Mouse (Mus musculus) spleen, adult 2 months (tissue): Measurements from ENCODE around the gene Optn.

Source experiments
- CTCF ChIP-seq: fragments of 200-500 bp; IDR thresholded peaks from 2 replicates; pipeline ENCODE4 v1.5.1; 2011; ENCODE audit warnings: mild to moderate bottlenecking, inconsistent platforms; ENCODE audit not compliant: insufficient read depth, insufficient read length, insufficient replicate concordance; ENCODE audit errors: extremely low read depth
- POLR2A ChIP-seq: fragments of 200-500 bp; IDR thresholded peaks from 2 replicates; pipeline ENCODE4 v1.6.1; 2011; ENCODE audit warnings: low read depth, low read length, inconsistent platforms

DNA sequence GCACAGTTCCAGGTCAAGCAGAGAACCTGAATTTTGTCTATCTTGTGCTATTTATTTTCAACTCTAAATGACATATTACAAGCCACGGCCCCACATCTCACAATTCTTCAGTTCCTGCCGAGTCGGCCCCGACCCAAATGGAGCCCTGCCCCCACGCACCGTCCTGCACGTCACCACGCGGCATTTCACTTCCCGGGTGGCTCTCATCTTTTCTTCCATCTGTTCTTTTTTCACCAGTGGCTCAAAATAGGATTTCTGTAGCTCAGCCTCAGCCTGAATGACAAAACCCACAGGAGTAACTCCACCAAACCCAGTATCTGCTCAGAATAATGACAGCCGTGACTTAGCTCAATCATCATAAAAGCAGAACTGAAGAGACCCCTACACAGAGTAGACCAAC lies 70.3 kb downstream of the Optn start:
- TF ChIP-seq CTCF (no peak), POLR2A (no peak)
